Mouse (Mus musculus) embryonic fibroblast, embryonic 13.5 days (primary cell): ENCODE results near the gene Mbd3. TPM values are rescaled to one million over a fixed set of nuclear protein-coding genes. Genes with fewer than 3 reads are reported as not detected.

Experiments used
- H3K27ac ChIP-seq: 2 replicates; pipeline ENCODE4 v1.5.1; 2012; ENCODE audit warnings: low read length, control low read depth, inconsistent platforms; ENCODE audit not compliant: insufficient read depth
- H3K4me1 ChIP-seq: 2 replicates; pipeline ENCODE4 v1.6.1; 2011; ENCODE audit warnings: low read length; ENCODE audit not compliant: control insufficient read depth, insufficient read depth
- H3K4me3 ChIP-seq: 2 replicates; pipeline ENCODE4 v1.5.1; 2011; ENCODE audit warnings: mild to moderate bottlenecking, control low read depth, low read length; ENCODE audit not compliant: insufficient read depth
- CTCF ChIP-seq: IDR thresholded peaks from 2 replicates; pipeline ENCODE4 v1.5.1; 2011; ENCODE audit warnings: mild to moderate bottlenecking, control low read depth, low read length, moderate library complexity, borderline replicate concordance; ENCODE audit not compliant: insufficient read depth
- POLR2A ChIP-seq: IDR thresholded peaks from 2 replicates; pipeline ENCODE4 v1.6.1; 2011; ENCODE audit warnings: low read depth, mild to moderate bottlenecking, control low read depth, low read length, moderate library complexity
- polyA plus RNA-seq: library from polyadenylated mRNA; stranded (reverse); fragments of >200 nt; gene quantifications from 2 replicates; pipeline ENCODE4 v1.2.4, GENCODE M21; 2011; ENCODE audit warnings: low read depth; ENCODE audit not compliant: missing spikeins, insufficient read length

Gene Mbd3
- polyA plus RNA-seq, 1 experiment, result 99.1 TPM

DNA sequence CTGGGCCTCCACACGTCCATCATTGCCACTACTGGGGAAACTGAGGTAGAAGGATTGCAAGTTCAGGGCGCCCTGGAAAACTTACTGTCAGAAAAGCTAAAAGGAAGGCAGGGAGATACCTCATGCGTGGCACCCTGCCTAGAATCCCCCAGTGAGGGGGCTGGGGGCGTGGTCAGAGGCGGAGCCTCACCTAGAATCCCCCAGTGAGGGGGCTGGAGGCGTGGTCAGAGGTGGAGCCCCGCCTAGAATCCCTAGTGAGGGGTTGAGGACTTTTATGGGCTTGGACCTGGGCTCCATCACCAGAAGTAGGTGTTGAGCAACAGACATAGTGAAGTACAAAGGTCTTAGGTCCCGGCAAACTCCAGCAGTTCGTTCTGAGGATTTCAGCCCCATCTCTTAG lies 36.9 kb upstream of the Mbd3 start:
- H3K27ac ChIP-seq, result no peak overlapping the region
- H3K4me1 ChIP-seq, result no peaks in the 10 kb centered on the region; the same call in 1 of the 2 replicates
- no peak overlapping the region for H3K4me3 ChIP-seq
- TF ChIP-seq POLR2A (no peak), CTCF (no peak)

DNA sequence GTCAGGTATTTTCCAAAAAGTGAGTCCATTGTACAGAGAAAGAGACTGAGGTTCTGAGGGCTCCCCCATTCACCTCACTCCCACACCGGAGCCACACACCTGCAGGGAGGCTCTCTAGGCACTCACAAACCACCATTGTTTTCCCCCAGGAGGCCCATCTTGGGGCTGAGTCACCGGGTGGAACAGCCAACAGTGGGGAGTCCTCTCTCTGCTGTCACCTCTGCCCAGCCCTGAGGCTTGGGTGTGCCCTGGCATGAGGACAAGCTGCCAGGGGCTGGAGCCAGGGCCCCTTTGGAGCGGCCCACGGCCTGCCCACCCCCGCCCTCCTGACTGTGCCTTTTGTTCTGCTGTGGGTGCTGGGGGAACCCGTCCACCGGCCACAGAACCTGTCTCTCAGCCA lies 36.4 kb upstream of the Mbd3 start:
- Histone ChIP-seq H3K27ac (no peak overlapping the region), H3K4me3 (no peak overlapping the region), H3K4me1 (no peaks in the 10 kb centered on the region; the same call in 1 of the 2 replicates)
- TF ChIP-seq CTCF (no peak), POLR2A (no peak)

DNA sequence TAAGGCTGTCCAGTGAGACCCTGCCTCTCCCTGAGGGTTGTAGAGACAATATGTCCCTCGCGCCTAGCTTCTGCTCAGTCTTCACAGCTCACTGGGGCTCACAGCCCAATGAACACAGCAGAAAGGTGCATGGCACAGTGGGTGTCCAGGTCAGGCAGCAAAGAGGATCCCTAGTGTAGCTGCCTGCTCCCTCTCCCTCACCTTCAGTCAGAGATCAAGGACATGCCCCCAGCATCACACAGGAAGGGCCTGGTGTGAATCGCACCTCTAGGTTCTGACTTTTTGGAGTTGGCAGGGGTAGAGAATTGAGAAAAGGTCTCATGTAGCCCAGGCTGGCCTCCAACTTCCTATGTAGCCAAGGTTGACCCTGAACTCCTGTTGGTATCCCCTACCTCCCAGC lies 35.5 kb upstream of the Mbd3 start:
- Histone ChIP-seq H3K4me3 (no peak overlapping the region), H3K4me1 (no peaks in the 10 kb centered on the region; the same call in 1 of the 2 replicates), H3K27ac (no peak overlapping the region)
- no peak for TF ChIP-seq CTCF
- no peak for TF ChIP-seq POLR2A

DNA sequence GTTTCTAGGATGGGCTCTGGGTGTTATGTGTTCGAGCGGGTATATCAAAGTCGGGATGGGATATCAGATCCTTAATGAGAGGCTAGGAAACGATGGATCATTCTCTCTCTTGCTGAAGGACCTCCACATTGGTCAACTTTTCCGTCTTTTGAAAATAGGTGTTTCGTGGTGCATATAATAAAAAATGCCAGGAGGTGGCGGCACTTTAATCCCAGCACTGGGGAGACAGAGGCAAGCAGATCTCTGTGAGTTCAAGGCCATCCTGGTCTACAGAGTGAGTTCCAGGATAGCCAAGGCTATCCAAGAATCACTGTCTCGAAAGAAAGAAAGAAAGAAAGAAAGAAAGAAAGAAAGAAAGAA lies 34.9 kb upstream of the Mbd3 start:
- no peak for TF ChIP-seq POLR2A
- no peak for TF ChIP-seq CTCF
- peak overlapping the region; percentile 20; the same call in 1 of the 2 replicates for H3K27ac ChIP-seq
- H3K4me3 ChIP-seq, result 0 out of 2 replicates have a peak overlapping the region, but pooled peaks have one; percentile 20
- H3K4me1 ChIP-seq, result no peaks in the 10 kb centered on the region; the same call in 1 of the 2 replicates

DNA sequence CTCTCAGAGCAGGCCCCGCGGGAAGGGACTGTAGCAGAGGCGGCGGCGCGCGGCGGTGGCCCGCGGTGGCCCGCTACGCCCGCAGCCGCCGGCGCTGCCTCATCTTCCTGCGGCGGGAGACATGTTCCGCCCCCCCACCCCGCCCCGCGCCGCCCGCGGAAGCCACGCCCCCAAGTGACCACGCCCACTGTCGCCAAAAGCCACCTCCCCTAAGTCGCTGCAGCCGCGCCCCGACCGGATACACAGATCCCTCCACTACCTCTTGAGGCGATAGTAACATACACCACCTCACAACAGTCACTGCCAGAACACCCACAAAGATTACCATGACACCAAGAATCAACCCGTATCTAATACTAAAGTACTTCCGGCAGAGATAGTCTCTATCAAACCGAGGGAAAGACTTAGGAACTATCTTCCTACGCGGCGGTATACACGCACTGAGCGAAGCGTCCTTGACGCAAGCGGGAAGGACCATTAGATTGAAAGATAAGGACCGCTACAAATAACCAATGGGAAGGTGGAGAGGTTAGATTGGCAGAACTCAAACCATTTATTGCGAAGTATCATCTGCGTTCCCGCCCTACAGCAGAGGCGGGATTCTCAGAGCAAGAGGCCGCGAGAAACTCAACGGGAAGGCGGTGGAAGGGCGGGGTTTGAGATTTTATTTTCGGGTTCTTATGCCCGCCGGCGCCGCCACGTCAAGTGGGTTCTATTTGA lies 34.3 kb upstream of the Mbd3 start, which contains the start of gene Tcf3:
Gene Tcf3, minus strand, starts transcription at position 135 of the 720 bp plus-strand sequence.
- Histone ChIP-seq H3K27ac (peak within 1 kb of the TSS; percentile 98), H3K4me1 (no peaks in the 10 kb centered on the region; the same call in 1 of the 2 replicates), H3K4me3 (peak within 1 kb of the TSS; percentile 98)
- TF ChIP-seq POLR2A (peak; percentile 66), CTCF (no peak)

DNA sequence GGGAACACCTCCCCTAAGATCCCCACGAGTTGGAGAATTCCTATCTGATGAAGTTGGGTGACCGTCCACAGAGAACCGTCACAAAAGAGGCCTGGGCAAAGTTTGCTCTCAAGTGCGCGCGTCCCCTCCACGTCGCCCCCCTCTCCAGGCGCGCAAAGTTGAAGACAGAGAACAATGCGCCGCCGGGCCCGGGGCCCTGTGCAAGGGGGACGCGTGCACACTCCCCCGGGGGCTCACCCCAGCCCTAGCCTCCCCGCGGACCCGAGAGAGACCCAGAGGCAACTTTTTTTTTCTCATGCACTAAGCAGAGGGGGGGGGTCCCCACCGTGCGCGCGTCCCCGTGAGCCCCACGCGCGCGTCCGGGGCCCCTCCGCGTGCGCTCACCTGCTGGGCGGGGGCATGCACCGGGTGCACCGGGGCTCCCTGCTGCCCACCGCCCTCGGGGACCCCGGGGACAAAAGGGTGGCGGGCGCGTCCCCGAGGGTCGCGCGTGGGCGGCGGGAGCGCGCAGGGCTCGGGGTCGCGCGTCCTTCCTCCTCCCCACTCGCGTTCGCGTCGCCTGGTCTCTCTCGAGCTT lies 33.7 kb upstream of the Mbd3 start:
- TF ChIP-seq POLR2A (no peak), CTCF (no peak)
- H3K4me1 ChIP-seq, result no peaks in the 10 kb centered on the region; the same call in 1 of the 2 replicates
- H3K4me3 ChIP-seq, result peak overlapping the region; percentile 98
- H3K27ac ChIP-seq, result peak overlapping the region; percentile 35; the same call in 1 of the 2 replicates

DNA sequence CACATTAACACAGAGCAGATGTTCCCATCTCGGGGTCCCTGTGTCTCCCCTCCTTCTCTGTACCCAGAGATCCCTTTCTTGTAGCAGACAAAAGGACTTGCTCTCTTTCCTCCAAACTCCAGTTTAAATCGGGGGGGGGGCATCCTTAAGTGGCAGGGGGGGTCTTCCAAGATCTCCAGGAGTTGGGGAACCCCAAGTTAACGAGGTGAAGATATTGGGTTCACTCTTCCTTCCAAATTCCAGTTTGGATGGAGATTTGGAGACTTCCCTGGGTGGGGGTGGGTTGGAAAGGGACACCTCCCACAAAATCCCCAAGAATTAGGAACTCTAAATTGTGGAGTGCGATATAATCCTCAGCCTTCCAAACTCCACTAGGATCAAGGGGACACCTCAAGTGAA lies 33.0 kb upstream of the Mbd3 start:
- TF ChIP-seq CTCF (no peak), POLR2A (no peak; the same call in 1 of the 2 replicates)
- H3K4me3 ChIP-seq, result peak overlapping the region; percentile 98
- no peak overlapping the region for H3K27ac ChIP-seq
- H3K4me1 ChIP-seq, result no peaks in the 10 kb centered on the region; the same call in 1 of the 2 replicates

DNA sequence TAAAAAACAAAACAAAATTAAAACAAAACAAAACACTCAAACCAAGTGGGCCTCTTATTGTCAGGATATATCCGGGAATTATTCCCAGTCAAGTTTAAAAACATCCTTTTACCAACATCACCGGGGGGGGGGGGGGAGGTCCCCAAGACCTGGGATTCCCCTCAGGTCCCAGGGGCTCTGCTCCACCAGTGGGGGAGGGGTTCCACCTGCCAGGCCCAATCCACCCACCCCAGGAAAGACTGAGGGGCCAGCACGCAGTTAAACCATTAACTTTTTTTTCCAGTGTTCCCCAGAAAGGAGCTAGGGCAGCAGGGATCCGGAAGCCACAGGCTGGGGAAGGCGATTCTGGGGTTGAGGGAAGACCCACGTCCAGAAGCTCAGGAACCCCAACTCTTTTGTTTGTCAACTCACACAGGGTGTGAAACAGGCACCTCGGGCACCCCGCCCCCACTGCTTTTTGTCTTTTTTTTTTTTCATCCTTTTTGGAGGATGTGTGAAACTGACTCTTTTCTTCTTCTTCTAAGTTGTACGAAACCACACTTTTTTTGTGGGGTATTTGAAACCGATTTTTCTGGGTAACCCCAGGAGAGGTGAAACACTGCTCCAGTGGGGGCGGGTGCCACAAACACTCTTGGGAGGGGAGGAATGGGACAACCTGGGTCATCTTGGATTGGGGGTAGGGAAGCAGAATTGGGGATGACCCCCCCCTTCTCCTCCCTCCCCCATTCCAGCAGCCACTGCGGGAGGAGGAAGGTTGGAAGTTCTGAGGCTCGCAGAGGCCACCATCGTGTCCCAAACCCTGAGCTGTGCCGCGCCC lies 32.4 kb upstream of the Mbd3 start:
- Histone ChIP-seq H3K4me3 (peak overlapping the region; percentile 98), H3K4me1 (no peaks in the 10 kb centered on the region; the same call in 1 of the 2 replicates), H3K27ac (no peak overlapping the region)
- no peak for TF ChIP-seq CTCF
- no peak for TF ChIP-seq POLR2A

DNA sequence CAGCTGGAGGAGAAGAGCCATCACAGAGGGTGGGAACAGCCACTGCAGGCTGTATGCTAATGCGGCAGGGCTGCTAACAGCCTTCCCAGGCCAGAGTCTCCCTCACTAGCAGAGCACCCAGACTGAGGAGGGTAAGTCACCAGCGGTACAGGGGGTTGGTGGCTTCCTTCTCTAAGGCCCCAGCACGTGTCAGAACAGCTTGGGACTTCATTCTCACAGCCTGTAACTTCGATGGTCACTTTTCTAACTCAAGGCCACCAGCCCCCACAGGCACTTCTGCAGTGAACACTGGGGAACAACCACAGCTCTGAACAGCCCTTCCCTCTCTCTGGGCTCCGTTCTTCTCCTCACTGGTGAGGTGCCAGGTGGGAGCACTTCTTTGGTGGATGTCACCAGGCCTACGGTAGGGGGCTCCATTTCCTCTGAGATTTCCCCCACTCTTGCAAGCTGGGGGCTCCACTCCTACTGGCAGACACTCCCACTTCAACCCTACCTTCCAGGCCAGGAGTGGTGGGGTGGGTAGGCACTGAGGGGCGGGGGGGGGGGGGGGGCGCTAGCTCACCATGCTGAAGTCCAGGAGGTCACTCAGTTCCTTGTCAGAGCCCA lies 31.1 kb upstream of the Mbd3 start:
- Histone ChIP-seq H3K4me3 (no peak overlapping the region), H3K27ac (no peak overlapping the region), H3K4me1 (no peaks in the 10 kb centered on the region; the same call in 1 of the 2 replicates)
- TF ChIP-seq POLR2A, result no peak
- no peak for TF ChIP-seq CTCF
